Mouse (Mus musculus): ENCODE measurements at regions not wholly inside any gene's neighbourhood (a gene's known extent, or its start where the extent isn't known, plus 50 kb on each side); places are given as distances from the start of the nearest gene placed in this dataset.

- no peak for ATAC-seq
- H3K27me3 ChIP-seq (replicated peaks; ENCODE audit: control insufficient read depth, insufficient read depth, low read length): no peaks in the 10 kb centered on the region
- H3K4me2 ChIP-seq (replicated peaks; ENCODE audit: low read depth): no peak overlapping the region
- no peak overlapping the region for H3K27ac ChIP-seq (ENCODE audit: low read depth, low read length)
- H3K9me3 ChIP-seq (ENCODE audit: control insufficient read depth): no peaks in the 10 kb centered on the region
- H3K9ac ChIP-seq (ENCODE audit: low read depth, low read length): no peak overlapping the region
- H3K4me3 ChIP-seq (ENCODE audit: low read depth, low read length): no peak overlapping the region
- WGBS: 76% methylated on average over 5 of the region's 5 CpGs
- TF ChIP-seq CTCF (IDR thresholded peaks at IDR 0.05; ENCODE audit: low read depth): no peak
- no peaks in the 10 kb centered on the region for H3K36me3 ChIP-seq (ENCODE audit: control insufficient read depth, insufficient read depth)
- H3K4me1 ChIP-seq (replicated peaks; ENCODE audit: control insufficient read depth, insufficient read depth, low read length): no peaks in the 10 kb centered on the region
Observed at GRCm38 (mm10) chr2:21056450-21057210, 87.9 kb upstream of the Arhgap21 start.

DNA sequence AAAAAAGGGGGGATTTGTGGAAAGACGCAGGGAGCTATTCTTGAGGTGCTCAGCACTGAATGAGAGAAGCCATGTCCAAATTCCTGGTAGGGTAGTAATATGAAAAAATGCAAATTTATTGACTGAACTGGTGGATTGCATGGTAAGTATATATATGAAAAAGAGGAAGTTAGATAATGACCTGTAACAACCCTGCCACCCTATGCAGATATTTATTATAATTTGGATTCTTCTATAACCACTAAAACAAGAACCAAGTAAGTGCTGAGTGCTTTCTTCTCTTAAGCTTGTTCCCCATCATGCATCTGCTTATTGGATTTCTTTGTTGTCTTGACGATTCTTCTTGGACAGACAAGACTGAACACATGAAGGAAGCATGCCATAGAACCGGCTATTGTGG is 86.7 kb upstream of the Arhgap21 start:
- no peak overlapping the region for H3K4me2 ChIP-seq (replicated peaks; ENCODE audit: low read depth)
- H3K36me3 ChIP-seq (ENCODE audit: control insufficient read depth, insufficient read depth): no peaks in the 10 kb centered on the region
- 93% methylated on average over 3 of the region's 3 CpGs for WGBS
- TF ChIP-seq CTCF (IDR thresholded peaks at IDR 0.05; ENCODE audit: low read depth): no peak
- H3K4me3 ChIP-seq (ENCODE audit: low read depth, low read length): no peak overlapping the region
- no peak for ATAC-seq
- H3K27ac ChIP-seq (ENCODE audit: low read depth, low read length): no peak overlapping the region
- H3K9me3 ChIP-seq (ENCODE audit: control insufficient read depth): no peaks in the 10 kb centered on the region
- no peaks in the 10 kb centered on the region for H3K27me3 ChIP-seq (replicated peaks; ENCODE audit: control insufficient read depth, insufficient read depth, low read length)
- no peaks in the 10 kb centered on the region for H3K4me1 ChIP-seq (replicated peaks; ENCODE audit: control insufficient read depth, insufficient read depth, low read length)
- no peak overlapping the region for H3K9ac ChIP-seq (ENCODE audit: low read depth, low read length)

DNA sequence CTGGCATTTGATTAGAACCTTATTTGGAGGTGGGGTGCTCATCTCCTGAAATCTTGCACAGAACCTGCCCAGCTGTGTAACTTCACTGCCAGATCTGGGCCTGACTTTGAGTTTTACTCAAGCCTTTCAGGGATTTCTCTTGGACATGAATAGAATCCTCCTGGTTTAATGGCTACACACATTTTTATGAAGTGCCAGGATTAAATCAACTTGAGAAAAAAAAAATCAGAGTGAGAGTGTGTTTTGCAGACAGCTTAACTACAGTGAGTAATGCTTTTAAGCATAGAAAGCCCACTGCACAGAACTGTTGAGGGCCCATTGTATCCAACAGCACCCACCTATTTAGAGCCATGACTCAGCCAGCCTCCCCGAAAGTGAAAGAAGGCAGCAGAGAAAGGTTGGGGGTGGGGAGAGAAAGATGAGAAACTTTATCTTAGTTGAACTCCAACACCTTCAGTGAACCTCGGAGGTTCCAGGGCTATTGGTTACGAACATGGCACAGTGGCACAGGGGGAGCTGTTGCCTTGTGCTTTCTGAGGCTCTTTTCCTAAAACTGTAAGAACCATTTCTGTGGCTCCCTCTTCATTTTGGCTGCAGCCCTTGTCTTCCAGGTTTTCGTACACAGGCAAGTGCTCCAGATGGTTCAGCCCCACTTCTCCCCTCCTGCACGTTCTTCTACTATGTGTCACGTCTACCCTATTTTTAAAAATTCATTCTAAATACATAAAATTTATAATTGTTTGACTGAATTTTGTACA is 85.8 kb upstream of the Arhgap21 start:
- Histone ChIP-seq H3K4me3 (ENCODE audit: low read depth, low read length) (no peak overlapping the region), H3K36me3 (ENCODE audit: control insufficient read depth, insufficient read depth) (no peaks in the 10 kb centered on the region), H3K27me3 (replicated peaks; ENCODE audit: control insufficient read depth, insufficient read depth, low read length) (no peaks in the 10 kb centered on the region), H3K27ac (ENCODE audit: low read depth, low read length) (no peak overlapping the region), H3K9ac (ENCODE audit: low read depth, low read length) (no peak overlapping the region), H3K4me1 (replicated peaks; ENCODE audit: control insufficient read depth, insufficient read depth, low read length) (no peaks in the 10 kb centered on the region), H3K4me2 (replicated peaks; ENCODE audit: low read depth) (no peak overlapping the region), H3K9me3 (ENCODE audit: control insufficient read depth) (no peaks in the 10 kb centered on the region)
- peak; percentile 11; the same call in 1 of the 2 replicates for TF ChIP-seq CTCF (IDR thresholded peaks at IDR 0.05; ENCODE audit: low read depth)
- 66% methylated on average over 6 of the region's 6 CpGs for WGBS
- ATAC-seq: no peak

DNA sequence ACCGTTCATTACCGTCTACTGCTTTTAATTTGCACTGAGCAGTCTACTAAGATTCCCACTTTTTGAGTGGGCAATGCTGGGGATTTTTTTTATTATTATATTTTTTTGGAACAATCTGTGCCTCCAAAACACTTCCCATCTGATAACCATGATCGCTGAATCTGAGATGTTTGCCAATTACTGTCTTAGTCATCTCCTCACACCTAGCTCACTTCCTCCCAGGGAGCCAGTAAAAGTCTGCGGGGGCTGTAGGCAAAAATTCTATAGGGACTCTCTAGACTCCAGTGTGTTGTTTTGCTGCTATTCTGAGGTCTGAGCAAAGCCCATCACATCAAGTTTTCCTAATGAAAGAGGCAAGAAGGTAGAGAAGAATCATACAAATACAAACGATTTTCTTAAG is 84.9 kb upstream of the Arhgap21 start:
- Histone ChIP-seq H3K9me3 (ENCODE audit: control insufficient read depth) (no peaks in the 10 kb centered on the region), H3K4me3 (ENCODE audit: low read depth, low read length) (no peak overlapping the region), H3K27me3 (replicated peaks; ENCODE audit: control insufficient read depth, insufficient read depth, low read length) (no peaks in the 10 kb centered on the region), H3K27ac (ENCODE audit: low read depth, low read length) (no peak overlapping the region), H3K36me3 (ENCODE audit: control insufficient read depth, insufficient read depth) (no peaks in the 10 kb centered on the region), H3K4me2 (replicated peaks; ENCODE audit: low read depth) (no peak overlapping the region), H3K4me1 (replicated peaks; ENCODE audit: control insufficient read depth, insufficient read depth, low read length) (no peaks in the 10 kb centered on the region), H3K9ac (ENCODE audit: low read depth, low read length) (no peak overlapping the region)
- WGBS: 80% methylated on average over 5 of the region's 5 CpGs
- no peak for ATAC-seq
- TF ChIP-seq CTCF (IDR thresholded peaks at IDR 0.05; ENCODE audit: low read depth): no peak

GRCm38 (mm10) chr2:21048996-21049395 is 80.3 kb upstream of the Arhgap21 start:
- 67% methylated on average over 5 of the region's 5 CpGs for WGBS
- H3K27ac ChIP-seq (ENCODE audit: low read depth, low read length): no peak overlapping the region
- no peak for ATAC-seq
- no peaks in the 10 kb centered on the region for H3K9me3 ChIP-seq (ENCODE audit: control insufficient read depth)
- H3K36me3 ChIP-seq (ENCODE audit: control insufficient read depth, insufficient read depth): no peaks in the 10 kb centered on the region
- H3K9ac ChIP-seq (ENCODE audit: low read depth, low read length): no peak overlapping the region
- no peak overlapping the region for H3K4me3 ChIP-seq (ENCODE audit: low read depth, low read length)
- no peaks in the 10 kb centered on the region for H3K4me1 ChIP-seq (replicated peaks; ENCODE audit: control insufficient read depth, insufficient read depth, low read length)
- no peak overlapping the region for H3K4me2 ChIP-seq (replicated peaks; ENCODE audit: low read depth)
- TF ChIP-seq CTCF (IDR thresholded peaks at IDR 0.05; ENCODE audit: low read depth): no peak
- H3K27me3 ChIP-seq (replicated peaks; ENCODE audit: control insufficient read depth, insufficient read depth, low read length): no peaks in the 10 kb centered on the region

DNA sequence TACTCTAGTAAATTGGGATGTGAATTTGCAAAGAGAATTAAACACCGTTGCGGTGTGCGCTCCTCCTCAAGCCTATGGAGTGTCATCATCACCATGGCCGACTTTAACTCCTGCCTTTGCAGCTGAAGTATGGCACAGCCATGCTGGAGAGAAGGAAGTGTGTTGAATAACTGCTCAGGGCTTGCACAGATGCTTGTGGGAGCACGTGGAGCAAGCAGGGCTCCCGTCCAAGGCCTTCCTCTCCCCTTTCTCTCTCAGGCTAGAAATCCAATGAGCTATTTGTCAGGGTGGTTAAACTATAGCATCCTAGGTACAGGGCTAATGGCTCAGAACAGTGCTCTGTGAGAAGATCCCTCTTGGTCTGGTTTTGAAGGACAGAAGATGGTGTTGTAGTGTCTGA is 79.5 kb upstream of the Arhgap21 start:
- Histone ChIP-seq H3K4me2 (replicated peaks; ENCODE audit: low read depth) (no peak overlapping the region), H3K27me3 (replicated peaks; ENCODE audit: control insufficient read depth, insufficient read depth, low read length) (no peaks in the 10 kb centered on the region), H3K4me3 (ENCODE audit: low read depth, low read length) (no peak overlapping the region), H3K9ac (ENCODE audit: low read depth, low read length) (no peak overlapping the region), H3K36me3 (ENCODE audit: control insufficient read depth, insufficient read depth) (no peaks in the 10 kb centered on the region), H3K4me1 (replicated peaks; ENCODE audit: control insufficient read depth, insufficient read depth, low read length) (no peaks in the 10 kb centered on the region), H3K27ac (ENCODE audit: low read depth, low read length) (no peak overlapping the region), H3K9me3 (ENCODE audit: control insufficient read depth) (no peaks in the 10 kb centered on the region)
- no peak for TF ChIP-seq CTCF (IDR thresholded peaks at IDR 0.05; ENCODE audit: low read depth)
- ATAC-seq: no peak
- WGBS: 90% methylated on average over 6 of the region's 6 CpGs

All from intestine, postnatal 0 days (tissue).